In the genomic region with DNA sequence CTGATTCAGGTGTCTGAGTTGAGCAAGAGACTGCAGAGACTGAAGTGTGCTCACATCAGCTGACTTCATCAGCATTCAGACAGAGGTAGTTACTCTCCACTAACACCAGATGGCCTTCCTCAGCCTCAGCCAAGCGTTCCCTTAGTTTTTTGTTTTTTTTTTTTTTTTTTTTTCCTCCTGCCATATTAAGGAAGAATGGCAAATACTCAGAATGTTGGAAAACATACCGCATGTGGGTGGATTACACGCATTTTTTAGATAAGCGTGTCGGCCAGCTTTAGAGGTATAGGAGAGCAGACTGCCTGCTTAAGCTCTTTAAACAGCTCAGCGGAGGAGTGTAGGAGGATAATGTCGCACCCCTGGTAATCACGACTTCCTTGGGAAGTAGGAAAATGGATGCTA, we compare ENCODE assay signal across 13 mouse cellular contexts.
DNase-seq lines count a peak whose midpoint lies in the region; ATAC-seq and TF ChIP-seq lines count a peak whose summit lies in the region.
"Had no signal": no experiment of that assay in that cellular context is flagged by ENCODE, and none has a peak within 500 bp of the region (broad histone marks: within the 10 kb centered on the region; RNA-seq: fewer than 3 reads in every experiment).

No protein-coding gene starts in this region.

- H3K9me3 ChIP-seq in heart, embryonic 11.5 days (replicated peaks; ENCODE audit: control insufficient read depth, low read length) = no peaks in the 10 kb centered on the region
- H3K9me3 ChIP-seq in lung, embryonic 14.5 days (ENCODE audit: low read depth, low read length) = no peaks in the 10 kb centered on the region
- H3K9me3 ChIP-seq in midbrain, embryonic 15.5 days = no peaks in the 10 kb centered on the region

- no peak overlapping the region for H3K27ac ChIP-seq in heart, embryonic 11.5 days (ENCODE audit: low read depth, low read length)
- H3K27ac ChIP-seq in lung, embryonic 14.5 days (ENCODE audit: low read depth) = no peak overlapping the region
- H3K27ac ChIP-seq in embryonic fibroblast, embryonic 13.5 days (ENCODE audit: insufficient read depth, low read length) = no peak overlapping the region
- H3K27ac ChIP-seq in midbrain, embryonic 15.5 days = no peak overlapping the region

- no peaks in the 10 kb centered on the region for H3K4me1 ChIP-seq in heart, embryonic 11.5 days (ENCODE audit: control insufficient read depth, insufficient read depth, low read length)
- H3K4me1 ChIP-seq in lung, embryonic 14.5 days (ENCODE audit: insufficient read depth) = no peaks in the 10 kb centered on the region
- H3K4me1 ChIP-seq in embryonic fibroblast, embryonic 13.5 days (ENCODE audit: control insufficient read depth, insufficient read depth, low read length) = no peaks in the 10 kb centered on the region
- H3K4me1 ChIP-seq in midbrain, embryonic 15.5 days = no peaks in the 10 kb centered on the region

- no peak for TF ChIP-seq POLR2A in embryonic fibroblast, embryonic 13.5 days (IDR thresholded peaks at IDR 0.05; ENCODE audit: low read depth, low read length)

- intact Hi-C loops in heart, postnatal 36 days (cut with DNase I) = loop anchor here (5.0 kb wide), 1 partner anchor 238 kb away; no protein-coding TSS in a partner anchor

- 23% methylated on average over 8 of the region's 8 CpGs for WGBS in heart, embryonic 11.5 days (ENCODE audit: insufficient replicate concordance)
- 21% methylated on average over 8 of the region's 8 CpGs for WGBS in lung, embryonic 14.5 days
- WGBS in midbrain, embryonic 15.5 days = 35% methylated on average over 8 of the region's 8 CpGs

- H3K36me3 ChIP-seq in heart, embryonic 11.5 days (ENCODE audit: control insufficient read depth, insufficient read depth, low read length) = no peaks in the 10 kb centered on the region
- H3K36me3 ChIP-seq in lung, embryonic 14.5 days (ENCODE audit: insufficient read depth) = no peaks in the 10 kb centered on the region
- H3K36me3 ChIP-seq in midbrain, embryonic 15.5 days (replicated peaks) = no peaks in the 10 kb centered on the region

- H3K4me3 ChIP-seq in heart, embryonic 11.5 days (ENCODE audit: low read depth, low read length) = no peak overlapping the region
- H3K4me3 ChIP-seq in lung, embryonic 14.5 days (ENCODE audit: low read depth, low read length) = no peak overlapping the region
- no peak overlapping the region for H3K4me3 ChIP-seq in embryonic fibroblast, embryonic 13.5 days (ENCODE audit: insufficient read depth, low read length)
- H3K4me3 ChIP-seq in midbrain, embryonic 15.5 days = no peak overlapping the region
- H3K4me3 ChIP-seq: myocyte had no signal

- ATAC-seq in heart, embryonic 11.5 days (replicated peaks; ENCODE audit: insufficient number of reproducible peaks, low FRiP score, low TSS enrichment) = no peak
- peak; percentile 60; the same call in 1 of the 2 replicates for ATAC-seq in lung, embryonic 14.5 days (ENCODE audit: insufficient read depth)
- peak; percentile 84 for ATAC-seq in midbrain, embryonic 15.5 days (replicated peaks)

- TF ChIP-seq CTCF in lung, embryonic 14.5 days (IDR thresholded peaks at IDR 0.05; ENCODE audit: low read depth) = peak; percentile 51
- peak; percentile 13; the same call in 1 of the 2 replicates for TF ChIP-seq CTCF in embryonic fibroblast, embryonic 13.5 days (IDR thresholded peaks at IDR 0.05; ENCODE audit: borderline replicate concordance, insufficient read depth, low read length)

- DNase-seq in heart, postnatal 36 days = no peak
- peak; percentile 32 for DNase-seq in lung, embryonic 14.5 days
- DNase-seq in lung, adult 18-20 months = no peak
- DNase-seq in cerebellum, postnatal 25 days = no peak
- DNase-seq in adrenal gland, postnatal 10 days = no peak
- DNase-seq: cerebellum, adult 18-20 months; kidney, adult 9 months; thymus, postnatal 4 days had no signal

- peak overlapping the region; percentile 12; the same call in 1 of the 2 replicates for H3K4me2 ChIP-seq in heart, embryonic 11.5 days
- no peak overlapping the region for H3K4me2 ChIP-seq in lung, embryonic 14.5 days
- 0 out of 2 replicates have a peak overlapping the region, but pooled peaks have one; percentile 13 for H3K4me2 ChIP-seq in midbrain, embryonic 15.5 days
- H3K4me2 ChIP-seq: liver, embryonic 11.5 days had no signal

- no peaks in the 10 kb centered on the region for H3K27me3 ChIP-seq in heart, embryonic 11.5 days (ENCODE audit: control insufficient read depth, insufficient read depth, low read length)
- H3K27me3 ChIP-seq in lung, embryonic 14.5 days (ENCODE audit: insufficient read depth, low read length) = no peaks in the 10 kb centered on the region
- no peaks in the 10 kb centered on the region for H3K27me3 ChIP-seq in midbrain, embryonic 15.5 days (replicated peaks)

- H3K9ac ChIP-seq in heart, embryonic 11.5 days (ENCODE audit: low read depth, low read length) = no peak overlapping the region
- H3K9ac ChIP-seq in lung, embryonic 14.5 days = no peak overlapping the region
- no peak overlapping the region for H3K9ac ChIP-seq in midbrain, embryonic 15.5 days
